Mouse (Mus musculus) liver, embryonic 16.5 days (tissue): ENCODE measurements around the gene Mtus2. TPM values are rescaled to one million over a fixed set of nuclear protein-coding genes. Genes with fewer than 3 reads are reported as not detected.

Source experiments
- ATAC-seq: fragments of 200-750 bp; cut with Nextera tagmentation; 2 replicates; pipeline ENCODE4 v1.8.0; 2017; ENCODE audit warnings: low read depth, mild to moderate bottlenecking, moderate number of reproducible peaks, moderate library complexity
- H3K27ac ChIP-seq: fragments of 300-500 bp; sonication (generic); 2 replicates; pipeline ENCODE4 v1.5.1; 2014; ENCODE audit warnings: mild to moderate bottlenecking, low read length
- H3K27me3 ChIP-seq: fragments of 300-500 bp; sonication (generic); 2 replicates; pipeline ENCODE4 v1.6.1; 2014; ENCODE audit warnings: low read depth, low read length, mixed read lengths; ENCODE audit not compliant: control insufficient read depth, insufficient read depth
- H3K36me3 ChIP-seq: fragments of 300-500 bp; sonication (generic); 2 replicates; pipeline ENCODE4 v1.6.1; 2014; ENCODE audit warnings: mild to moderate bottlenecking; ENCODE audit not compliant: control insufficient read depth, insufficient read depth
- H3K4me1 ChIP-seq: fragments of 300-500 bp; sonication (generic); 2 replicates; pipeline ENCODE4 v1.6.1; 2014; ENCODE audit warnings: low read depth, low read length, mixed read lengths; ENCODE audit not compliant: control insufficient read depth
- H3K4me2 ChIP-seq: fragments of 300-500 bp; sonication (generic); 2 replicates; pipeline ENCODE4 v1.6.1; 2014; ENCODE audit warnings: low read depth, low read length, mixed read lengths
- H3K4me3 ChIP-seq: fragments of 300-500 bp; sonication (generic); 2 replicates; pipeline ENCODE4 v1.5.1; 2014; ENCODE audit warnings: low read depth, mild to moderate bottlenecking, low read length
- H3K9ac ChIP-seq: fragments of 300-500 bp; sonication (generic); 2 replicates; pipeline ENCODE4 v1.6.1; 2014; ENCODE audit warnings: low read depth, low read length
- H3K9me3 ChIP-seq: fragments of 300-500 bp; sonication (generic); replicated peaks from 2 replicates; pipeline ENCODE4 v1.6.1; 2016; ENCODE audit warnings: low read length; ENCODE audit not compliant: control insufficient read depth
- WGBS: fragments of 180-500 bp; shearing (Covaris S2); extraction: QIAGEN DNeasy Blood & Tissue Kit; methylation state at CpG from one replicate; pipeline ENCODE4 v1.1.7; 2014; ENCODE audit not compliant: insufficient replicate concordance; 5-methylcytosine and 5-hydroxymethylcytosine counted together
- polyA plus RNA-seq: library from polyadenylated mRNA; unstranded; fragments of >200 nt; fragmentation: Nextera tagmentation; extraction: Ambion mirVana; gene quantifications from 2 replicates; pipeline ENCODE4 v1.2.1, GENCODE M21; 2015

The Mtus2 gene
- polyA plus RNA-seq, 1 experiment from 2014 or later, result 0.72 TPM

DNA sequence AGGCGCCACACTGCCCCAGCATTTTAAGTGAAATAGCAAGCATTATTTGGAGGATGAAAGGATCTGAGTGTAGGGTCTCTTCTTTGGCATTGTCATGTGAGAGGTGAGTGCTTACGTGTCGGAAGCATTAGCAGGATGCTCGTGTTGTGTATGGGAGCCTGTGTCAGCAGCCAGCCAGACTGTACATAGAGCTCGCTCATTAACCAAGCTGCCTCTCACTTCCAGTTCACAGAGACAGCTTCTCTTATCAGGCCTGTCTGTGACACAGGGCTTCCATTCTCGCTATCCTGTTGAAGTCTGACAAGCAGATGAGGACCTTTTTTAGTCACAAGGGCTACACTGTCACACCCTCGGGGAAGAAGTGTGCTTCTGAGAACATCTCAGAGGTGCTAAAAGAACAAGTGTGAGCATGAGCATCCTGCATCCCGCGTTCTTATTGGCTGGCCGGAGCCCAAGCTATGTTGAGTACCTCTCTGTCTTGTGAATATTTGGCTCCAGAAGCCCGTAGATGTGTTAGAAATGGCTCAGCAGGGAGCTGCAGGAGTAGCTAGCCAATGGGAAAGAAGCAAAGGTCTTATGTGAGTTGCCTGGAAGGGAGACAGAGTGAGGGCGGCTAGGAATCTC is 189.2 kb downstream of the Mtus2 start:
- Histone ChIP-seq H3K4me1 (no peaks in the 10 kb centered on the region), H3K36me3 (no peaks in the 10 kb centered on the region), H3K9me3 (no peaks in the 10 kb centered on the region; the same call in 1 of the 2 replicates), H3K27me3 (no peaks in the 10 kb centered on the region), H3K27ac (no peak overlapping the region), H3K9ac (no peak overlapping the region), H3K4me2 (no peak overlapping the region), H3K4me3 (no peak overlapping the region)
- WGBS, result 62% methylated on average over 12 of the region's 12 CpGs
- no peak for ATAC-seq

DNA sequence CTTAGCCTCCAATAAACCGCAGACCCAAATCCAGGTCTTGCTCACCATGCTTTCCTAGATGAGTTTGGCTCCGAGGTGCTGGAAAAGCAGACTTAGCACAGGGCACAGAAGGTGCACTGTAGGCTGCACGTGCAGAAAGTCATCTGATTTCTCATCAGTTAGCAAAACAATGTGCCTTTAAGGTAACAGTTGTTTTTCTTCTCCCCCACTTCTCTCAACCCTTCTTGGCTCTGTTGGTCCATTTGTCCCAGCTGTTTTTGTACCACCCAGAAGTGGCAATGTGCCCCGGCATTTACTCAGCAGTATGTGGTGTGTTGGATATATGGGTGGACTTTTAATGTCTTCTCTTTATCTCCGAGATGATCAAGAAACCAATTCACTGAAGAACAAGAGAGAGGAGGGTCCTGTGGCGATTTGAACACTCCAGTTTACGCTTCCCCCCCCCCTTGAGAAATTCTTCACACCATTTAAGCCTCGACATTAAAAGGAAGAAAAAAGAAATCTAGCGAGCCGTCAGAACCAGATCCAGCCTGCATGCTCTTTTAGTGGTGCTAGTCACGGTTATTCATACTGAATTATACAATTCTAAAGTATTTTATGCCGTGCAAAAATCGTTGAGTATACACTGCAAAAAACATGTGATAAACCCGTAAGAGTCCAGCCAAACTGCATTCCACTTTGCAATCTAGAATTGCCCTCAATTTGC is 194.9 kb downstream of the Mtus2 start:
- H3K4me2 ChIP-seq, result no peak overlapping the region
- WGBS, result 59% methylated on average over 14 of the region's 14 CpGs
- H3K9me3 ChIP-seq, result no peaks in the 10 kb centered on the region; the same call in 1 of the 2 replicates
- H3K4me1 ChIP-seq, result no peaks in the 10 kb centered on the region
- no peak overlapping the region for H3K27ac ChIP-seq
- no peak overlapping the region for H3K9ac ChIP-seq
- H3K27me3 ChIP-seq, result no peaks in the 10 kb centered on the region
- ATAC-seq, result no peak
- H3K4me3 ChIP-seq, result no peak overlapping the region
- no peaks in the 10 kb centered on the region for H3K36me3 ChIP-seq

DNA sequence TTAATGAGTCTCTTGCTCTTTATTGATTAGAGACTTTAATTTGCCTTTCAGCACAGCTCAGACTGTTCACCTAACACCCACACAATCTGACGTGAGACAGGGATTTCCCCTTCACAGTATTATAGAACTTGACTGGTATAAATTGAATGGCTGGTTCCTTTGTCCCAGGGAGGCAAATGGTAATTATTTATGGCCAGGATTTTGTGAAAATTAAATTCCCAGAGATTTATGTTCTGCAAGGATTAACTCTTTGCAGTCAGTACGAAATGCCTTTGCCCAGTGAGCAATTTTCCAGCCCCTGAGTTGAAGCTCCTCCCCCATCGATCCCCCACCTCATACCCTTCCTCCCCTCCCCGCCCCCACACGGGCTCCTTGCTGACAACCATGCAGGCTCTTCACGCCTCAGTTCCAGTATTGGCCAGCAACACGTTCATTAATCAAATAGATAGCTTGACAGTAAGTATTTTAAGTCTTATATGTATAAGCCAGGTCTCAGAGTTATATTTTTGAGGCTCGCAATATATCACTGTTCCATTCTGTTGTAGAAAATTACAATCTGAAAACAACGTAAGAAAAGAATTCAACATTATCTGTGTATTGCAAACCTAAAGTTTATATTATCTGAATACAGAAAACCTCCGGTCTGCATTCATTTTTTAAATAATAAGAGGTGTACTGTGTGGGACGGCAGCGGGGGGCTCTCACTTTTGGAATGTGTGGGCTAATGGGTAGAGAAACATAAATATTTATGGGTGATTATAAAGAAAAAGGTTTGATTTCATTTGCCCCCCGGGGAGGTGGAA is 195.7 kb downstream of the Mtus2 start:
- Histone ChIP-seq H3K9me3 (no peaks in the 10 kb centered on the region), H3K4me2 (no peak overlapping the region), H3K4me1 (no peaks in the 10 kb centered on the region), H3K4me3 (no peak overlapping the region), H3K27ac (no peak overlapping the region), H3K36me3 (no peaks in the 10 kb centered on the region), H3K9ac (no peak overlapping the region), H3K27me3 (no peaks in the 10 kb centered on the region)
- ATAC-seq, result no peak
- WGBS, result 64% methylated on average over 13 of the region's 13 CpGs

DNA sequence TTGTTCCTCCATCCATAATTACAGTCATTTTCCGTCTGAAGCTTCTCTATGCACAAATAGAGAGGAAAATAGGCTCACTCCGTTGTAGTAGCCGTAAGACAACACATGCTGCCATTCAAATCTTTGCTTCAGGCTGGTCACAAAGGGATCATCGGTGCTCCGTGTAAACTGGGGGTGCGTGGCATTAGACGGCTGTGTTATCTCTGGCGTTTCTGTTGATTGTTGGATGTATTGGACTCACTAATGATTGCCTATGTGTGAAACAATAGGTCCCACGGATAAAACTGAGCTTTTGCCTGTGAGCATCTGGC is 196.2 kb downstream of the Mtus2 start:
- no peaks in the 10 kb centered on the region for H3K27me3 ChIP-seq
- H3K4me2 ChIP-seq, result no peak overlapping the region
- ATAC-seq, result no peak
- H3K4me1 ChIP-seq, result no peaks in the 10 kb centered on the region
- no peak overlapping the region for H3K4me3 ChIP-seq
- no peaks in the 10 kb centered on the region for H3K9me3 ChIP-seq
- H3K36me3 ChIP-seq, result no peaks in the 10 kb centered on the region
- no peak overlapping the region for H3K27ac ChIP-seq
- no peak overlapping the region for H3K9ac ChIP-seq
- 72% methylated on average over 9 of the region's 9 CpGs for WGBS

DNA sequence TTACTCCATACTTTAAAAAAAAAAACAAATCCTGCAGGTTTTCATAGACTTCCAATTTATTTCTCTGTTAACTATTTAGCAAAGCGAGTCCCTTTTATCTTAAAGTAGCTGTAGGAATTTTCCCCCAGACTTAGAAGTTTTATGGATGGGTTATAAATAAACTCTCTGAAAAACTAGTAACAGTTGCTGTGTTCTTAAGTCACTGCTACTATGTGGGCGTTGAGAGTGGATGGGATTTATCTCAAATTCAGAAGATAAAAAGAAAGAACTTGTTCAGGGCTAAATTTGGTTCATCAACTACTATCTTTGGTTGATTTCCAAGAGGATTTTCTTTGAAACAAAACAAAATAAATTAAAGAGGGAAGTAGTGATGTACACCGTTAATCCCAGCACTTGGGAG is 197.6 kb downstream of the Mtus2 start:
- H3K4me3 ChIP-seq, result no peak overlapping the region
- no peak overlapping the region for H3K9ac ChIP-seq
- no peaks in the 10 kb centered on the region for H3K9me3 ChIP-seq
- H3K27ac ChIP-seq, result no peak overlapping the region
- WGBS, result 45% methylated on average over 3 of the region's 3 CpGs
- no peak for ATAC-seq
- H3K4me1 ChIP-seq, result no peaks in the 10 kb centered on the region
- no peaks in the 10 kb centered on the region for H3K27me3 ChIP-seq
- no peak overlapping the region for H3K4me2 ChIP-seq
- H3K36me3 ChIP-seq, result no peaks in the 10 kb centered on the region

DNA sequence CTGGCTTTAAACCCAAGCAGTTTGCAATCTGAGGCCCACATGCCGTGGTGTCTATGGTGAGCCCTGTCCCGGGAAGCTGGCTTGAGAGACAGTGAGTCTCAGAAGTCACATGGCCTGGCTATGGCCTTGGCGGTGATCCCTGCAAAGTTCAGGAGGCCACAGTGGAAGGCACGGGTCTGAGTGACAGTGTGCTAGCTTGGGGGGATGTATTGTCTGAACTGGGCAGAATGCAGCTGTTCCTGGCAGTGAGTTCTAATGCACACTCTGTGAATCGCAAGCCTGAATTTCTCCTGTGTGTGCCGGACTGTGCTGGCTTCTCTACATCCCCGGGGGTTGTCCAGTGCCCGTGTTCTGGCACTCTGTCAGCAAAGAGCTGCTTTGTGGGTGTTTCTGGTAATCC is 202.2 kb downstream of the Mtus2 start:
- Histone ChIP-seq H3K4me2 (no peak overlapping the region), H3K9me3 (no peaks in the 10 kb centered on the region; the same call in 1 of the 2 replicates), H3K4me3 (no peak overlapping the region), H3K9ac (no peak overlapping the region), H3K27me3 (no peaks in the 10 kb centered on the region), H3K4me1 (no peaks in the 10 kb centered on the region), H3K36me3 (no peaks in the 10 kb centered on the region), H3K27ac (no peak overlapping the region)
- no peak for ATAC-seq
- WGBS, result 53% methylated on average over 8 of the region's 8 CpGs

DNA sequence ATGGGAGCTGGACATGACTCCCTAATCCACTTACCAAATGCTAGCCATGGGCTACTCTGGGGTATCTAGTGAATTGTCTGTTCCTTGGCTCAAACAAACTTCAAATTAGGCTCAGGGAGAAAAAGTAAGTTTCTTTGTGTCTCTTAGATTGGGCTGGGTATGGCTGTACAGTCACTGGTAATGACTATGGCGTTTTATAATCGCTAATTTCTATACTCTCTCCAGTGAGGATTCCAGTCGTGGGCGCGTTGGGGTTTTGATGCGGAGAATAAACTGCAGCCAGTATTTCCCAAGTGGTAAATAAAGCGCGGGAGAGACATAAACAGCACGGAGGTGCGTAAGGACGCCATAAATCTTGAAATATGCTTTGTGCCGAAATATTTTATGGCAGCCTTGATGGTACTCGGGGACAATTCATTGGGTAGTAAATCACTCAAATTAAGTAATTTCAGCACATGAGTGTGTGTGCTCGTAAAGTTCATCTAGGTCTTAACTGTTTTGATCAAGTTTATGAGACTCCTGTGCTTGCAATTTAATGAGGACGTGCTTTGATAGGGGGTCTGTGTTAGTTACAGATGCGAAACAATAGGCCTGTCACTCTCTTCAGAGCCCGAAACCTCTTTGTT is 203.5 kb downstream of the Mtus2 start:
- no peaks in the 10 kb centered on the region; the same call in 1 of the 2 replicates for H3K9me3 ChIP-seq
- H3K4me1 ChIP-seq, result no peaks in the 10 kb centered on the region
- H3K27ac ChIP-seq, result no peak overlapping the region
- no peak for ATAC-seq
- H3K27me3 ChIP-seq, result no peaks in the 10 kb centered on the region
- no peak overlapping the region for H3K9ac ChIP-seq
- no peaks in the 10 kb centered on the region for H3K36me3 ChIP-seq
- H3K4me3 ChIP-seq, result no peak overlapping the region
- H3K4me2 ChIP-seq, result no peak overlapping the region
- 77% methylated on average over 17 of the region's 17 CpGs for WGBS

DNA sequence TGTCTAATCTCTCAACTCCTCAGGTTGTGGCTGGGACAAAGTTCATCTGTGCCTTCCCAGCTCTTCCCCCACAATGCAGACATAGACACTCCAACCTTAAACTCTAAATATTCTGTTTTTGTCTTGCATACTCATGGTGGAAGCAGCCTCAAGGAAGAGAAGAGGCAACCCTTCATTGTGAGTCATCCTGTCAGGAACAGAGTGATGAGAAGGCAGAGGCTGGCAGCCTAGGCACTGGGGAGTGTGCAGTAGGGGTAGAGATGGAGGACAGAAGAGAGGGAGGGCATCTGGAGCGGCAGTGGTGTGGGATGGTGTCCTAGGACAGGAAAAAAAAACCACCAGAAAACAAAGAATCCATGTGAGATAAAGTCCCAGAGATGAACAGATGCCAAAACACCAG is 208.0 kb downstream of the Mtus2 start:
- H3K4me1 ChIP-seq, result no peaks in the 10 kb centered on the region
- no peak overlapping the region for H3K9ac ChIP-seq
- no peak overlapping the region for H3K27ac ChIP-seq
- no peak overlapping the region for H3K4me2 ChIP-seq
- H3K9me3 ChIP-seq, result no peaks in the 10 kb centered on the region; the same call in 1 of the 2 replicates
- H3K36me3 ChIP-seq, result no peaks in the 10 kb centered on the region
- no peaks in the 10 kb centered on the region for H3K27me3 ChIP-seq
- no peak overlapping the region for H3K4me3 ChIP-seq
- no peak for ATAC-seq
- WGBS, result 65% methylated on average over 1 of the region's 1 CpGs
